Mouse (Mus musculus): ENCODE data around the gene Prss32.

- no peak for TF ChIP-seq CTCF (conservative IDR thresholded peaks at IDR 0.05; ENCODE audit: low read length)
- no peak for TF ChIP-seq POU5F1 (IDR thresholded peaks at IDR 0.05; ENCODE audit: borderline replicate concordance, low read length)
These were observed 24.4 kb upstream of the Prss32 start for GRCm38 (mm10) chr17:23819235-23819634.

Measured in E14TG2a.4 (cell line).